Mouse (Mus musculus): Measurements from ENCODE around the gene Gm14151. TPM values are rescaled to one million over a fixed set of nuclear protein-coding genes. Genes with fewer than 3 reads are reported as not detected.
"Not testable (repeated sequence)": the region's sequence is repeated elsewhere in the genome, so short reads cannot be mapped to it uniquely, and the experiment has no call there.

The Gm14151 gene
- not detected in 2 replicates for total RNA-seq (2021)
- long read RNA-seq: 0 reads

GRCm38 (mm10) chr2:151092250-151092649 is at the start of gene Gm14151:
Gm14151 (minus strand) TSS chr2:151092350.
- DNase-seq: not testable (repeated sequence)

GRCm38 (mm10) chr2:151097945-151098344 is 5.8 kb upstream of the Gm14151 start, which contains the start of gene Gm14147:
Gm14147 (plus strand) TSS chr2:151098245.
- not testable (repeated sequence) for DNase-seq

- no peak for DNase-seq
These were observed 35.5 kb downstream of the Gm14151 start for GRCm38 (mm10) chr2:151056637-151057036.

GRCm38 (mm10) chr2:151040411-151040810 is 51.7 kb downstream of the Gm14151 start:
- DNase-seq: no peak

GRCm38 (mm10) chr2:151039726-151040125 is 52.4 kb downstream of the Gm14151 start:
- DNase-seq: no peak

- peak; percentile 93 for DNase-seq
These were observed 52.9 kb downstream of the Gm14151 start, which contains the start of the genes Ninl and Nanp for GRCm38 (mm10) chr2:151039232-151039695. Ninl (minus strand) TSS chr2:151039382. Nanp (minus strand) TSS chr2:151039398.

- DNase-seq: no peak
These were observed 53.3 kb downstream of the Gm14151 start for GRCm38 (mm10) chr2:151038811-151039222.

GRCm38 (mm10) chr2:151037876-151038552 is 54.1 kb downstream of the Gm14151 start:
- no peak for DNase-seq

- no peak for DNase-seq
These were observed 54.9 kb downstream of the Gm14151 start for GRCm38 (mm10) chr2:151037292-151037691.

Other genes with a start within 250 kb of the Gm14151 start
- 69.3 and 70.2 TPM in 2 replicates for gene Abhd12, start 187.6 kb downstream of the Gm14151 start, total RNA-seq (2021)
- gene Gins1, start 186.9 kb downstream of the Gm14151 start, total RNA-seq (2021): 2.7 and 5.3 TPM in 2 replicates
- 30.3 and 34.7 TPM in 2 replicates for gene Ninl, start 53.0 kb downstream of the Gm14151 start, total RNA-seq (2021)
- gene Nanp, start 53.0 kb downstream of the Gm14151 start, total RNA-seq (2021): 14.8 and 16.3 TPM in 2 replicates
- not detected in 2 replicates for gene Gm14147, start 5.9 kb upstream of the Gm14151 start, total RNA-seq (2021)